Mouse (Mus musculus) kidney, postnatal 10 days (tissue): Measurements from ENCODE around the gene Enkur.
"Not testable (repeated sequence)": the region's sequence is repeated elsewhere in the genome, so short reads cannot be mapped to it uniquely, and the experiment has no call there.

Experiments used
- DNase-seq: peaks from one replicate; pipeline ENCODE4 v3.0.0; 2021; ENCODE audit warnings: mixed read lengths

Gene Enkur

DNA sequence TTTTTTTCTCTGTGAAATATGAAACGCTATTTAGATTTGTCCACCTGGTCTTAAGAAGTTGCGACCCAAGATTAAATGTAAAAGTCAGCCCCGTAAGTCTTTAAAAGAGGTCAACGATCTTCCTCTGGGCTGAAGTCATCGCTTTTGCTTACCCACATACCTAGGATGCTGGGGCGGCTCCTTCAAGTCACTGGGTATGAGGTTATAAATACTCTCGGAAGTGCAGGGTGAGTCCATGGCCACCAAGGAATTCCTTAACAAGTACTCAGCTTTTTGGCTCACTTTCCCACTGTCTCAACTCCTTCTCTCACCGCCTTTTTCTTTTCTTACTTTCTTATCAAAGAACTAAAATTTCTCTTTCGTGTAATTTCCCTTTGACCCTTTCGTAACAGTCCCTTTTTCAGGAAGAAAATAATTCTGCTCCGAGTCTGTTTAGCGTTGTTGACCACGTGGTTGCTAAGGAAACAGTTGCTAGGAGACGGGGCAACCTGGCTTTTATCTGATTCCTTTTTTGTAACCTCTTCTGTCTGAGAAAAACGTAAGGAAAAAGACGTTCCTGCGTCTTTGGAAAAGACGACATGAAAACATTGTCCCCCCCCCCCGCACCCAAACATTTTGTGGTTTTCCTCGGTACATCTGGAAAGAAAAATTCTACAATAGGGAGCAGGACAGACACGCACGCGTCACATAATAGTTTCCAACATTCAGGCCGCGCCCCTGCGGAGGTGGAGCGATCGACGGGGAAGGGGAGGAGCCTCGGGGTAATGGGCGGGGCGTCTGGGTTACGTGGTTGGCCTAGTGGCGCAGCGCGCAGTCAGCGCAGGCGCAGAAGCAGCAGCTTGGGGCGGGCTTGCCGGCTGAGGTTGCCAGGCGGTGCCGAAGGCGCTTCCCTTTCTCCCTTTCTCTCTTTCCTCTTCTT lies at the start of gene Enkur, which contains the start of gene Thnsl1:
Gene Enkur (minus strand): TSS at position 454 of the 919 bp plus-strand sequence.
Gene Thnsl1 (plus strand): TSS at position 813 of the 919 bp plus-strand sequence.
- peak; percentile 99 for DNase-seq

DNA sequence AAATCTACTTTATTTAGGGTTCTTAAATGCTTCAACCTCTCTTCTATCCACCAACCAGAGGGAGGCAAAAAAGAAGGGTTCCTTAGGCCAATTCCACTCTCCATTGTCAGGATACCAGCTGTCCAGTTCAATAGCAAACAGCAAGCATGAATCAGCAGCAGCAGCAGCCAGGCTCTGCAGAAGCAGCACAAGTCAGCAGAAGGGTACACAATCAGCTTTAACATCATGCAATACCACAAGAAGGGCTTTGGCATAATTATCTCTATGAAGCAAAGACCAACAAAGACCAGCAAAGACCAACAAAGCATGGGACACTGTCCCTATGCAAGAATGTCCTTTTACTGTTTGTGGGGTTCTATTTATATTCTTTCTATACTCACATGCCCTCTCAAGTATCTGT lies 49.1 kb upstream of the Enkur start:
- DNase-seq, result no peak

DNA sequence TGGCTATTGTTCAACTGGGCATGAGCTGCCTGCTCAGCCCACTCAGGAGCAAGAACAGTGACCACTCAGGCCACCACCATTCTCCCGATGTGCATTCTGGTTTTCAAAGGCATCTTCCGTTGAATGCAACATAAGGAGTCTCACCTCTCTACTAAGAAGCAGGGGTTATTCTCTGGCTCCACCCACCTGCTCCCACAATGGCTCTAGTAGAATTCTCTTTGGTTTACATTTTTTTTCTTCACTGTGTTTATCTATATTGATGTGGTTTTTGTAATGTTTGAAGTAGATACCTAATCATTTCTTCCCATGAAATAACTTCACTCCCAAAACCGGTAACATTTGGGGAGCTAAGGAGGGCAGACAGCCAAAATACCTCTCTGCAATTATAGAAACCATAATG lies 48.5 kb upstream of the Enkur start:
- DNase-seq, result no peak

DNA sequence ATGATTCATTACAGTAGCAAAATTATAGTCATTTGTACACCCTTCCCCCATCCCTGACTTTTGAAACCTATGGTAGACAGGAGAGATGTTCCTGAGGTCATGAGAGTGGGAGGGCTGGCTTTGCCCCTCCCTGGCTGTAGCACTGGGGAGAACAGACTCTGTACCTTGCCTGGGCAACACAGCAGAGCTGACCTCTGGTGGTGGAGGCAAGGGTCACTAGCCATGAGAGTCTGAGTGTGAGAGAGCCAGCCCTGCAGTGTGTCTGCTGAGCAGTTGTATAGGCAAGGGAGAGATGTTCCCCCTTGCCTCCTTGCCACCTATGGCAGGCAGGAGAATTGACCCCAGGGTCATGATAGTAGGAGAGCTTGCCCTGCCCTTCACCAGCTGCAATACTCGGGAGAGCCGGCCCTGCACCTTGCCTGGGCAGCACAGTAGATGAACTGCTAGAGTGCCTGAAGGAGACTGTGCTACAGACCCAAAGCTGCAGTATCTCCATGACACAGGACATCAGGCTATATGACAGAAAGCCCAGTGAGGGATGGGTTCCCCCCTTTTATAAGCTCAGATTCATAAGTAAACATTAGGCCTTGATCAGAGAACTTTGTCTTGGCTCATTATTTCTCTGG lies 40.4 kb upstream of the Enkur start:
- DNase-seq, result peak; percentile 31

DNA sequence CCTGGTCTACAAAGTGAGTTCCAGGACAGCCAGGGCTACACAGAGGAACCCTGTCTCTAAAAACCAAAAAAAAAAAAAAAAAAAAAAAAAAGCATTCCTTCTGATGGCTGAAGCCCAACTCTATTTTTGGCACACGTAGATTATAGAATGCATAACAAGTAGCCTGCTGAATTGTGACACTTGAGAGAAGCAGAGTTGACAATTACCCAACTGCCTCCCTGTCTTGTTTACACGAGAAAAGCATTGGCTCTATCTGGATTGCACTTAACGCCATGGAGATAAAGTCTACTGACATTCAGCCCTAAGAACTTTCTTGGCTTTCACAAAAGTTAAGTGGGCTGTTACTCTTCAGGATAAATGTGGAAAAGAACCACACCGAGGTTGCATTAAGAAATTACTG lies 39.8 kb upstream of the Enkur start:
- DNase-seq, result no peak

DNA sequence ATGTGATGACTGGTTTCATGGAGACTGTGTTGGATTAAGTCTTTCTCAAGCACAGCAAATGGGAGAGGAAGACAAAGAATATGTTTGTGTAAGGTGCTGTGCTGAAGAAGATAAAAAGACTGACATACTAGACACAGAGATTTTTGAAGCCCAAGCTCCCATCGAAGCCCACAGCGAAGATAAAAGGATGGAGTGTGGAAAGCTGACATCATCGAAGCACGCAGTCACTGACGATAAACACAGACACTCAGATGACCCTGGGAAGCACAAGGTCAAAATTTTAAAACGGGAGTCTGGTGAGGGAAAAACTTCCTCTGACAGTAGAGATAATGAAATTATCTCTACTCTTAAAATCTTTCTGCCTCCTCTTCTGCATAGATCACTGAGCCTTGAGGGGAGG lies 38.9 kb upstream of the Enkur start:
- not testable (repeated sequence) for DNase-seq

DNA sequence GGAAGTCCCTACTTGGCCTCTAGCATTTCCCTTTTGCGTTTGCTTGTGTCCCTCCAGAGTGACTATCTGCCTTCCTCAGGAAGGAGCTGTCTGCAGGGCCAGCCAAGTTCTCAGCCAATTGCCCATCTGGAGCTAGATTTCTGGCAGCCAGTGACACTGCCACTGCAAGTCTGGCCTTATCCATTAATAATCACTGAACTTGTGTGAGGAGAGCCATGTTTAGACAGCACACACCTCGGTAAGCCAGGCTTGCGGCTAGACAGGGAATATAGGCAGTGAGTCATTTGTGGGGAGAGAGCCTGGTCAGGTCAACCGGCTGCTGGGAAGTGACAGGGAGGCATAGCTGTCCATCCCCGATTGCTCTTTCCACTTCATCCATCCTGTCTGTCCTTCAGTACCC lies 31.7 kb upstream of the Enkur start:
- peak; percentile 36 for DNase-seq

DNA sequence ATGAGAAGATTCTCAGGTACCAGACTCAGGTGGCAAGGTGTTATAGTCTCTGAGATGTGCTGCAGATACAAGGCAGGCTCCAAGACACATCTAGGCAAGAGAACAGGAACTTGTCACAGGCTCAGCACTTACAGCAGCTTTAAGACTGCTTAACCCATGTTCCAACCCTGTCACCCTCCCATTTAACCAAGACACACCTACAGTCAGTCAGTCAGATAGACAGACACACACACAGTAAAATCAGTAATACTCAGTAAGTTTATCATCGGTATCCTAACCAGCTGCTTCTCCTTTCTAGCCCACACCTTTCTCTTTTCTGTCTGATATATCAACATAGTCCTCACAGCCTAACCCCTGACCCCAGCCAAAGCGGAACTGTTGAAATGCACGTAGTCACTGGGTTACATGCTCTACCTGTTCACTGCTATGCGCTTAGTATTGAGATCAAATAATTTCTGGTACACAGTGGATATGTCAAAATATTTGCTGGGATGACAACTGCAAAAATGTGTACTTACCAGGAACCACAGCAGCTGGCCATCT lies 30.8 kb upstream of the Enkur start:
- DNase-seq, result no peak

DNA sequence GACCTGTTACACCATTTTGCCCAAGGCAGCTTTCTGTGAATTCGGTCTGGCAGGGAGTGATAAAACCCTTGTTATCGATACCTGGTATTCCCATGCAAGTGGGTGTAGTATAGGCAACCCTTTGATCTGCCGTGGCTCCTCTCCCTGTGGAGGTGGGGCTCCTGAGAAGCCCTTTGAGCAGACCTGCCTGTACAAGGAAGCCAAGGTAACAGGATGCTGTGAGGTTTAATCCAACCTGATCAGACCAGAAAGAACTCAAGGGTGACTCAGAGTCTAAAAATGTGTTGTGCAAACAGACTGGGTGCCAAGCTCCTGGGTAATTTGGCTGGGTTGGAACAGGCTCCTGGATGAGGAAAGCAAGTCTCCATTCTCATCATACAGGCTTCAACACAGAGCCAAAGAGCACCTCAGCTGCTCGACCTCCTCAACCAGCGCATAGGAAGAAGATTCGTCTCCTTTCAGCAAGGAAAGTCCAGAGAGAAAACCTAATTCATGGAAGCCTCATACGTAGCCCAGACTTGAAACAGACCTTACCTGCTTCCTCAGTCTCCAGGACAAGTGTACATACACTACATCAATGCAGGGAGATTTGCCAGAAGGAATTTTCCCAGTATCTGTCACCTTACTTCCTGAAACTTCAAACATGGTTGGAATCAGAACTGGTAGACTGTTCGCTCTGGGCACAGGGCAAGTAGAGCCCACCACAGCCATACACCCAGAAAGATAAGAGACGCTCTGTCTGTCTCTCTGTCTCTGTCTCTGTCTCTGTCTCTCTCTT lies 29.9 kb upstream of the Enkur start:
- peak; percentile 16 for DNase-seq

DNA sequence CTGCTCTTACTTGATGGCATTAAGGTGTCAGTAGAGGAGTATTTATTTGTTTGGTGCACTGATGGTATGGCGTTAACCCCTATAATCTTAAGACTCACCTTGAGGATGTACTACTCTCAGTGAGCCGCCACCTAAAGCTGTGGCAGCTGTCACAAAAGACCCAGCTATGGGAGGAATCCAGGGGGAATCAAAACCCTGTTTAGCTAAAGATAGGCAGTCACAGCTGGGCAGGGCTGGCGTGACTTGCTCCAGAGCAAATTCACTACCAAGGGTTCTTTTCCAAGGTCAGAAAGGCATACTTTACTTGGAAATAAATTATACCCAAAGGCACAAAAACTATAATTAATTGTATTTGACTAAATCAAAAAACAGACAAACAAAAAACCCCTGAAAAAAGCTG lies 26.0 kb upstream of the Enkur start:
- DNase-seq, result no peak

DNA sequence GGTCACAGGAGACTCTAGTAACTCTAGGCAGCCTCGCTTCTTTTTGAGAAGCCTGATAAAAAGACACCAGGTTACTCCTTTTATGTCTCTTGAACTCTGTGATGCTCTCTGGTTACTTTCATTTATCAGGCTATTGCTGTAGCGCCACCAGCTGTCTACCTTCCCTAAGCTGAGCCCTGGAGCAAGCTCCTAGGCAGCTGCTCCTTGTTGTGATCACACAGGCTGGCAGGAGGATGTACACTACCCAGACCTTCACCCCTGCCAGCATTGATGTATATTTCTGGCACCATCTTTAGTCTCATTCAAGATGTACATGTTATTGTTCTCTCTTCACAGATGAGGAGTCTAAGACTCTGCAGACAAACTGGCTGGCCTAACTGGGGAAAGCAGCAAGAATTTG lies 25.1 kb upstream of the Enkur start:
- no peak for DNase-seq

DNA sequence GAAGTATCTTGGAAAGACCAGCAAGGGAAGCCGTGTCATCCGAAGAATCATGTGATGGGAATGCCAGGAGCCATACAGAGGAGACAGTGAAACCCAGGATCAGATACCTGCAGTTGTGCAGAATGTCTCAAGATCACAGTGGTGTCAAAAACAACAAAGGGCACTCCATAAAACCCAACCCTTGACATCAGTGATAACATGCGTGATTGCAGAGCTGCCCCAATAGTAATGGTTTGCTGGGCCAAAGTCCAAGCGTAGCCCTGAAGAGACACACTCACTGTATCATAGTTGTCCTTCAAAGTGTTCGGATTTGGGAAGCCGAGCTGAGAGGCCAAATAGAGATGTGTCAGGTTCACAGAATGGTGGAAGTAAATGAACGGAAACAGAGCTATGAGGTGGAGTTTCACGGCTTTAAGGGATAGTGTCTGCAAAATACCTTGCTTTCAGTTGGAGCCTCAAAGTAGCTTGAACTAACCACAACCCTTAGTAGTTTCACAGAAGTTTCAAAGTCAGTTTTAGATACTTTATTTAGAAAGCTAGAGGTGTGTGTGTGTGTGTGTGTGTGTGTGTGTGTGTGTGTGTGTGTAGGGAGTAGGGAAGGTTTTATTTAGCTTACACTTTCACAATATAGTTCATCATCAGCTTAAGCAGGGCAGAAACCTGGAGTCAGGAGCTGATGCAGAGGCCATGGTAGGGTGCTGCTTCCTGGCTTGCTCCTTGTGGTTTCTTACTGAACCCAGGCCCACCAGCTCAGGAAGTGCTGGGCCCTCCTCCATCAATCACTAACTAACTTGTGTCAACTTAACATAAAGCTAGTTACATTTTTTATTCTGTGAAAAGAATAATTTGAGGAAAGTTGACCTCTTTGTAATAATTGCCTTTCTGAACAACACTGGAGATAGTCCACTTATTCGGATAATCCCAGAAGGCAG lies 17.6 kb upstream of the Enkur start:
- DNase-seq, result no peak

DNA sequence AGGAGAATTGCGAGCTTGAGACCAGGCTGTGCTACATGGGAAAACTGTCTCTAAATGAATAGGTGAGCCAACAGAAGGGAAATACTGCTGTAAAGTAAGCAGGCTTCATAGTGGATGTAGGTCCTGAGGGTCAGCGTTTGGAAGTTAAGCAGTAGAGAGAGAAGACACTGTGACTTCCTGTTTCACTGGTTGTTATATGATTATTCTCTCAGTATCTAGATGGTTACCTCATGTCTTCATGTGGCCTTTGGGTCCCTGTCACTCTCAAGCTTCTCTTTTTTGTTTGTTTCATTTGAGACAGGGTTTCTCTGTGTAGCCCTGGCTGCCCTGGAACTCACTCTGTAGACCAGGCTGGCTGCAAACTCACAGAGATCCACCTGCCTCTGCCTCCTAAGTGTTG lies 10.1 kb upstream of the Enkur start:
- DNase-seq, result no peak

DNA sequence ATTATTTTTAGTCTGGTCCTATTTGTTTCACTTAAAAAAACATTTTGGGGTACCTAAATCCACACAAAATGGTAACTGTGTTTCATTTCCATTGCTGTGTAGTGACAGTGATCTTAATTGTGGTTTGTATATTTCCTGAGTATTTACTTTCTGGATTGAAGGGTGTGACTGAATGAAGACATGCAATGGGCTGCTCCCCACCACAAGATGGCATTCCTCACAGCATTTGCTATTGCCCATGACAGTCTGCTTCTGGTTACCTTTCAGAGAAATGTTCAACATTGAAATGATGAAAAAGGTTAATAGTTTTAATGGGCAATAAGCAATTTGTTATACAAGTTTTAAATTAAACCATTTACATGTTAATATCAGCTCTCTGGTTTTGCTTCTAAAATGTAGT lies 9.2 kb upstream of the Enkur start:
- DNase-seq, result no peak

DNA sequence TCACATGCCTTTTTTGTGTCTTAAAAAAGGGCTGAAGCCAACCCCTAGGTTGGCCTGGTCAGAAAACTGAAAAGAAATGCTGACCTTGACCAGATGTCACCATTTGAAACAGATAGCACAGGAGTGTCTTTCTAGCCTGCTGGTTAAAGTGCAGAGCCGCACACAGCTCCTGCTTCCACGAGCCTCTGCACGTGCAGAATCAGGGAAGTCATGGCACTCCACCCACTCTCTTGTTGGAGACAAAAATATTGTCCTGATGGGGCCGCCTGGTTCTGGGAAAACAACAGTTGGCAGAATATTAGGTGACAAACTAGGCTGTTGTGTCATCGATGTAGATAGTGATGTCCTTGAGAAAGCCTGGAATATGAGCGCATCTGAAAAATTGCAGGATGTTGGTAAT lies 6.2 kb upstream of the Enkur start:
- DNase-seq, result no peak

DNA sequence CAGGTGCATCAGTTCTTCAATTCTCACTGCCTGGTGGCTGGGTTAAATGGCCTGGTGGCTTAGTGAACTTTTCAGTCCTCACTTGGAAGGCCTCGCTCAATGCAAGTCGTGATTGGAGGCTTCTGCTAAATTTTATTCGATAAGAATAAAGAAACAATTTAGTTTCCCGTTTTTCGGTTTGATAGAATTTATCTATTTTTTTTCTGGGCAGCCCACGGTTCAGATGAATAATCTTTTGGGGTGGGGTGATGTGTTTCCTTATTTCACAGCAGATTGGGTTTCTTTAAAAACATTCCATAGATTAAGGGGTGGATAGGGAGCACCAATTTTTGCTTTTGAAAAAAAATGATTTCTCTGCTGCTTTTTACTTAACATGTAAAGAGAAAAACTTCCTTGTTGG lies 1.1 kb upstream of the Enkur start:
- no peak for DNase-seq

DNA sequence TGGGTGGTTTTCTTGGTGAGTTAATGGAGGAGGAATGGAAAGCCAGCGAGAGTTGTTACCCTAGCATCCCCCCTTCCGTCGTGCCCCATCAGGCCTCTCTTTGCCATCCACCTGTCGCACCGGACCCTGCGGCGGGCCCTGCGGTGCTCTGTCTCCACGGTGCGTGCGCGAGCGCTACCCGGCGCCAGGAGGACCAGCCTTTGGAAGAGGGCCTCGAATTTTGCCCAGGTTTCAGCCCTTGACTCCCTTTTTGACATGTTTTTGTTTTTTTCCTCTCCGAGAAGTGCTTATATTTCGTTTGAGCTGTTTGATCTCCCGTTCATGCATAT lies 630 bp upstream of the Enkur start:
- no peak for DNase-seq

DNA sequence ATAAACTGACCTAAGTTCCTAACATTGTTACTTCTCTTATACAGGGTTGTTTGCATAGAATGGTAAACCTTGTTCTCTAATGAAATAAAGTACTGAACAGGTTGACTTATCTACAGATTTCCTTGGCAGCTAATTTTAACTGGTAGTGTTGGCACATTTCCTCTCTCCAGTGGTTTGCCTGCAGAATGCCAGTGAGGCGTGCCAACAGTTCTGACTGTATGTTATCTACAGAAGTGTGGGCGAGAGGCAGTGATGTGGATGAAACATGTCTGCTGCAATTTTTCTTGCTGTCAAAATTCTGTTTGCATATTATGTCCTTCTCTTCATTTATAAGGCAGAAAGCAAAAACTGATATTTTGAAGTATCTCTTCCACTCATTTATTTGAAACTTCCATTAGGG lies 2.4 kb downstream of the Enkur start:
- no peak for DNase-seq

DNA sequence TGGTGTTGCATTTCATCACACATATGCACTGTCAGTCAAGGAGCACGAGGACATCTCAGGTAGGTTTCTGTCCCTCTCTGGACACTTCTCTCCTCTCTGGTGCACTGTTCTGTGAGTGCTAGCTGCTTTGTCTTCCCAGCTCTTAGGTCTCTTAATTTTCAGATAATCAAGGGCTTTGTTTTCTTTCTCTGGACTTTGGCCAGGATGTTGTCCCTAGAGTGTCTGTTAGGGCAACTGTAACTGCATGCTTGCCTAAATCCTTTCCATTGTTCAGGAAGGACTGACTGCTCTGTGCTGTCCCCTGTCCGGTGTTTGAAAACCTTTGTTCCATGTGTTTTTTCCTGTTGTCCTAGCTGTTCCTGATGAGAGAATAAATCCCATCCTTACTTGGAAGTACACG lies 6.1 kb downstream of the Enkur start:
- DNase-seq, result no peak

DNA sequence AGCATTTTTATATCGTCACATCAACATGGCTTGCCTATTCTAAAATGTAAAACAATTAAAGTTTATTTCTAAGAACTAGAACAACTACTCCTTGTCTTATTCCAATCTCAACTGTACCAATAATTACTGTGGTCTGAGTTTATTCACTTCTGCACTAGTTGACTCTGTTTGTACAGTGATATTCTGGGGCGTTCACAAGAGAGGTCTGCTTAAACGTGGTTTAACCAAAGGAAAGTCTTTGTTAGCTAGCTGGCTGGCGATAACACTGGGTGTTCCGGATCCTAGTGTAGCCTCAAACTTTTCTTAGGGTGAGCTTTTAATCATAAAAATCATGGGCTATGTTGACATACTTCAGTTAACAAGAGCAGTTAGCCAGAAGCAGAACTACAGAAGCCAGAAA lies 9.9 kb downstream of the Enkur start:
- no peak for DNase-seq

DNA sequence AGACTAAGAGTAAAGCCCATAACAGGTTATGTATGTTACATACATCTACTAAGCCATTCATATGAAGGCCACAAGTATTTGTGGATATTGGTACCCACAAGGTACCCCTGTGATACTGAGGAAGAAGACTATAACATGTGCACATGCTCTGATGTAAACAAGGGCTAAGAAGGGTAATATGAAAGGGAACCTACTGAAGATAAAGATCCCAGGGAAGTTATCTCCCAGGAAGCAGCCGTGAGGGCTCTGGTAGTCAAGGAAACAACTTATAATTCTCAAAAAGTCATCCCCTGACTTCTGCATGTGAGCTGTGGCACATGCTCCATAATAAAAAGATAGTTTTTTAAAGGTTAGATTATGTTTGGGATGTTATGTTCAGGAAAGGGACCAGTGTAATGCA lies 13.9 kb downstream of the Enkur start:
- no peak for DNase-seq

DNA sequence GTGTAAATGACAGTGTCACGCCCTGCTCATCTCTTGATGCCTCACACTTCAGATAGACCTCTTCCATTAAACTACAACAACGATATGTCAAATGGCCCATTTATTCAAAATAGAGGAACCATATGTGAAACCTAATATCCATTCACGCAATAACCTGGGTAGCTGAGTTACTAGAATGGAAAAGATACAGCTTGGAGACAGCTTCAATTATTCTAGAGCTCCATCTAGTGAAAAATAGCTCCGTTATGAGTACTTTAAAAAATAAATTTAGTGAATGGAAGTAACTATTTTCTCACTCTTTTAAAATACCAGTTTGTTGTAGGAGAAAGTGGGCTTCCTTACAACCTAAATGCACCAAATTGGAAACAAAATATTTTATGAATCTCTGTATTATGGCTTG lies 16.6 kb downstream of the Enkur start:
- DNase-seq, result no peak
